8 mouse cellular contexts compared by ENCODE assay signal in genomic region chr5:104046256-104047199, GRCm38 (mm10). TPM values are rescaled to one million over a fixed set of nuclear protein-coding genes. Genes with fewer than 3 reads are reported as not detected.
DNase-seq lines count a peak whose midpoint lies in the region; ATAC-seq lines count a peak whose summit lies in the region.

Gene Nudt9, plus strand, starts transcription at chr5:104046306.

- peak within 1 kb of the TSS; percentile 90 for H3K9ac ChIP-seq in hindbrain, embryonic 14.5 days

- DNase-seq in R1 (ENCODE audit: low read depth, low spot score): peak; percentile 97
- peak; percentile 99 for DNase-seq in cerebellum, postnatal 25 days
- DNase-seq in frontal cortex, postnatal 25 days (ENCODE audit: low spot score in 2 of 2): peak; percentile 93 to 95
- peak; percentile 96 for DNase-seq in hindbrain, embryonic 14.5 days (ENCODE audit: low spot score)
- peak; percentile 96 to 98 for DNase-seq in layer of hippocampus, postnatal 36 days
- DNase-seq in lung, postnatal 36 days: peak; percentile 99
- DNase-seq in retina, postnatal 1 day: peak; percentile 98
- peak; percentile 95 to 98 for DNase-seq in urinary bladder, adult 18-20 months (ENCODE audit: low spot score in 2 of 2)

- H3K27ac ChIP-seq in hindbrain, embryonic 14.5 days: peak within 1 kb of the TSS; percentile 73

- H3K27me3 ChIP-seq in hindbrain, embryonic 14.5 days (ENCODE audit: control insufficient read depth, insufficient read depth, low read length): no peaks in the 10 kb centered on the region

- WGBS in hindbrain, embryonic 14.5 days: 6% methylated on average over 90 of the region's 90 CpGs

- peak within 1 kb of the TSS; percentile 86 for H3K4me3 ChIP-seq in hindbrain, embryonic 14.5 days (replicated peaks; ENCODE audit: low read length)

- H3K4me2 ChIP-seq in hindbrain, embryonic 14.5 days (replicated peaks): peak within 1 kb of the TSS; percentile 55

- peaks cover 17% of the 10 kb centered on the region for H3K4me1 ChIP-seq in hindbrain, embryonic 14.5 days (replicated peaks; ENCODE audit: control insufficient read depth, insufficient read depth, low read length)

- peak; percentile 98 for ATAC-seq in hindbrain, embryonic 14.5 days (ENCODE audit: low FRiP score)

- no peaks in the 10 kb centered on the region for H3K9me3 ChIP-seq in hindbrain, embryonic 14.5 days (ENCODE audit: control insufficient read depth, low read length)

- peaks cover 11% of the 10 kb centered on the region for H3K36me3 ChIP-seq in hindbrain, embryonic 14.5 days (replicated peaks; ENCODE audit: control insufficient read depth, insufficient read depth)

RNA-seq across cellular contexts. Expression of gene Nudt9, which starts in this region (rescaled TPM):
- polyA plus RNA-seq in hindbrain, embryonic 14.5 days (2014; fragmentation: Nextera tagmentation; extraction: Ambion mirVana): 63.8 and 67.2 TPM in 2 replicates
- 10 to 100 TPM; 70.8 to 71.3 TPM for total RNA-seq in layer of hippocampus, postnatal 36 days (2021)

Comparison
In these comparisons a context has a peak if more than half of its experiments do, and no peak if none do; other contexts are left out.
1. Peak in every context shown above with its lines: DNase-seq, ATAC-seq, H3K4me3 ChIP-seq and H3K27ac ChIP-seq.